Mouse (Mus musculus): ENCODE measurements around the gene Cphx2.
"Not testable (repeated sequence)": the region's sequence is repeated elsewhere in the genome, so short reads cannot be mapped to it uniquely, and the experiment has no call there.

DNA sequence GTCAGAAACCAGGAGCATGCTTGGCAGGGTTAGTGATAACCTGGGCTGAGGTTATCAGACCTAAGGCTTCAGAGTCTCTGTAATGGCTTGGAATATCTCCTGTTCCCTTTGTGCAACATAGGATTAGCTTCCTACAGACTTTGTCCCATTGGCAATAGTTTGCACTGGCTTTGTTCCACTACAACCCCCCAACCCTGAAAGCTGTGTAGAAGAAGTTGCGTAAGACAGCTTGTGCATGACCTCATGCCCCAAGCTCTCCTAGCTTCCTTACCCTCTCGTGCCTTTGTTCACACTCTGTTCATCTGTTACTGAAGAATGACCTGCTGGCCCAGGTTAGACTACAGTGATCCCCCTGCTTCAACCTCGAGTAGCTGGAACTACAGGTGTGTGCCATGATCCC lies 16.3 kb downstream of the Cphx2 start:
- TF ChIP-seq CTCF (IDR thresholded peaks at IDR 0.05; ENCODE audit: low read depth, low read length); EP300 (IDR thresholded peaks at IDR 0.05; ENCODE audit: insufficient read depth, low read depth, low read length): not testable (repeated sequence)

All from ES-Bruce4 (cell line).